Mouse (Mus musculus) small intestine, adult 2 months (tissue): ENCODE results near the gene Spem2. TPM values are rescaled to one million over a fixed set of nuclear protein-coding genes. Genes with fewer than 3 reads are reported as not detected.

ENCODE experiments used
- H3K27ac ChIP-seq: fragments of 200-500 bp; 2 replicates; pipeline ENCODE4 v1.5.1; 2012; ENCODE audit warnings: low read depth, low read length, control low read depth, inconsistent platforms; ENCODE audit not compliant: insufficient read depth
- H3K27me3 ChIP-seq: fragments of 200-500 bp; 2 replicates; pipeline ENCODE4 v1.6.1; 2012; ENCODE audit warnings: mild to moderate bottlenecking, moderate library complexity, low read length, inconsistent platforms; ENCODE audit not compliant: control insufficient read depth, insufficient read depth
- H3K36me3 ChIP-seq: fragments of 200-500 bp; 2 replicates; pipeline ENCODE4 v1.6.1; 2012; ENCODE audit warnings: mild to moderate bottlenecking, low read length, control low read depth, inconsistent platforms; ENCODE audit not compliant: control insufficient read depth, insufficient read depth
- H3K4me1 ChIP-seq: fragments of 200-500 bp; 2 replicates; pipeline ENCODE4 v1.6.1; 2012; ENCODE audit warnings: low read length, inconsistent platforms, mixed read lengths; ENCODE audit not compliant: control insufficient read depth, insufficient read depth, insufficient read length
- H3K4me3 ChIP-seq: fragments of 200-500 bp; 2 replicates; pipeline ENCODE4 v1.5.1; 2012; ENCODE audit warnings: low read depth, mild to moderate bottlenecking, control low read depth, inconsistent platforms, low read length, moderate library complexity
- CTCF ChIP-seq: fragments of 200-500 bp; IDR thresholded peaks from 2 replicates; pipeline ENCODE4 v1.5.1; 2012; ENCODE audit warnings: low read depth, mild to moderate bottlenecking, control low read depth, inconsistent platforms, low read length, moderate library complexity, mixed read lengths; ENCODE audit not compliant: insufficient replicate concordance, insufficient read length; ENCODE audit errors: extremely low read depth
- POLR2A ChIP-seq: fragments of 200-500 bp; IDR thresholded peaks from 2 replicates; pipeline ENCODE4 v1.6.1; 2012; ENCODE audit warnings: low read depth, mild to moderate bottlenecking, control low read depth, inconsistent platforms, low read length, moderate library complexity
- WGBS: fragments of 180-500 bp; shearing (Covaris S2); methylation state at CpG from one replicate; pipeline ENCODE4 v1.1.7; 2018; 5-methylcytosine and 5-hydroxymethylcytosine counted together
- polyA plus RNA-seq: library from polyadenylated mRNA; depleted of rRNA; stranded (reverse); fragments of >200 nt; gene quantifications from 2 replicates; pipeline ENCODE4 v1.2.3, GENCODE M21; 2012; rRNA removed

Gene Spem2
- polyA plus RNA-seq, 1 experiment = not detected

- 85% methylated on average over 10 of the region's 10 CpGs for WGBS
- Histone ChIP-seq H3K36me3 (peaks cover 5% of the 10 kb centered on the region; the same call in 1 of the 2 replicates), H3K27me3 (no peaks in the 10 kb centered on the region), H3K27ac (no peak overlapping the region), H3K4me3 (no peak overlapping the region), H3K4me1 (no peaks in the 10 kb centered on the region)
- TF ChIP-seq CTCF (no peak), POLR2A (no peak)
These were observed 42.5 kb downstream of the Spem2 start for GRCm38 (mm10) chr11:69775716-69776115.

GRCm38 (mm10) chr11:69774961-69775360 is 43.3 kb downstream of the Spem2 start:
- Histone ChIP-seq H3K27me3 (no peaks in the 10 kb centered on the region), H3K36me3 (peaks cover 5% of the 10 kb centered on the region; the same call in 1 of the 2 replicates), H3K4me3 (no peak overlapping the region), H3K4me1 (no peaks in the 10 kb centered on the region), H3K27ac (no peak overlapping the region)
- TF ChIP-seq POLR2A = no peak
- no peak for TF ChIP-seq CTCF
- 57% methylated on average over 5 of the region's 5 CpGs for WGBS

- Histone ChIP-seq H3K4me1 (peaks cover 3% of the 10 kb centered on the region), H3K4me3 (no peak overlapping the region), H3K36me3 (no peaks in the 10 kb centered on the region), H3K27me3 (no peaks in the 10 kb centered on the region), H3K27ac (no peak overlapping the region)
- WGBS = 85% methylated on average over 4 of the region's 4 CpGs
- no peak for TF ChIP-seq CTCF
- TF ChIP-seq POLR2A = no peak
These were observed 50.7 kb downstream of the Spem2 start for GRCm38 (mm10) chr11:69767625-69767909.

GRCm38 (mm10) chr11:69766872-69767624 is 51.2 kb downstream of the Spem2 start:
- Histone ChIP-seq H3K27ac (0 out of 2 replicates have a peak overlapping the region, but pooled peaks have one; percentile 30), H3K4me3 (peak overlapping the region; percentile 29), H3K36me3 (no peaks in the 10 kb centered on the region), H3K4me1 (peaks cover 3% of the 10 kb centered on the region), H3K27me3 (no peaks in the 10 kb centered on the region)
- WGBS = 75% methylated on average over 13 of the region's 13 CpGs
- TF ChIP-seq POLR2A (peak; percentile 40; the same call in 1 of the 2 replicates), CTCF (no peak)

Other genes with a start within 250 kb of the Spem2 start
- 11.4 and 20.2 TPM in 2 replicates for gene Wrap53, start 238.2 kb downstream of the Spem2 start, polyA plus RNA-seq
- 28.2 and 57.1 TPM in 2 replicates for gene Trp53, start 238.1 kb downstream of the Spem2 start, polyA plus RNA-seq
- 2.5 and 4.5 TPM in 2 replicates for gene Atp1b2, start 212.5 kb downstream of the Spem2 start, polyA plus RNA-seq
- gene Shbg, start 200.6 kb downstream of the Spem2 start, polyA plus RNA-seq = not detected in 2 replicates
- gene Sat2, start 196.4 kb downstream of the Spem2 start, polyA plus RNA-seq = 0.44 and 0.49 TPM in 2 replicates
- 13.4 and 29.2 TPM in 2 replicates for gene Fxr2, start 185.5 kb downstream of the Spem2 start, polyA plus RNA-seq
- gene Sox15, start 163.2 kb downstream of the Spem2 start, polyA plus RNA-seq = 0.43 TPM in 1 of 2 replicates, not detected in the other
- gene Mpdu1, start 155.8 kb downstream of the Spem2 start, polyA plus RNA-seq = 79.7 and 135 TPM in 2 replicates
- gene Cd68, start 152.3 kb downstream of the Spem2 start, polyA plus RNA-seq = 20.9 and 24.7 TPM in 2 replicates
- 92.1 and 134 TPM in 2 replicates for gene Eif4a1, start 146.0 kb downstream of the Spem2 start, polyA plus RNA-seq
- gene Senp3, start 136.4 kb downstream of the Spem2 start, polyA plus RNA-seq = 15.4 and 24.6 TPM in 2 replicates
- gene Tnfsf13, start 132.7 kb downstream of the Spem2 start, polyA plus RNA-seq = 6.9 and 11.6 TPM in 2 replicates
- gene Tnfsf12, start 122.6 kb downstream of the Spem2 start, polyA plus RNA-seq = 11.9 and 13.7 TPM in 2 replicates
- 1.8 and 2.3 TPM in 2 replicates for gene Tnfsfm13, start 122.4 kb downstream of the Spem2 start, polyA plus RNA-seq
- 22.5 and 62.3 TPM in 2 replicates for gene Polr2a, start 59.8 kb downstream of the Spem2 start, polyA plus RNA-seq
- 0.08 and 0.16 TPM in 2 replicates for gene Slc35g3, start 56.5 kb downstream of the Spem2 start, polyA plus RNA-seq
- 12.1 and 16.5 TPM in 2 replicates for gene Zbtb4, start 52.6 kb downstream of the Spem2 start, polyA plus RNA-seq
- gene Chrnb1, start 22.5 kb downstream of the Spem2 start, polyA plus RNA-seq = 5.5 and 8.7 TPM in 2 replicates
- 3.6 and 4.8 TPM in 2 replicates for gene Fgf11, start 16.6 kb downstream of the Spem2 start, polyA plus RNA-seq
- gene Tmem102, start 12.8 kb downstream of the Spem2 start, polyA plus RNA-seq = 30.5 and 63.0 TPM in 2 replicates
- gene Gm39566, start 3.2 kb downstream of the Spem2 start, polyA plus RNA-seq = not detected in 2 replicates
- not detected in 2 replicates for gene Spem1, start 3.7 kb upstream of the Spem2 start, polyA plus RNA-seq
- 11.1 and 12.0 TPM in 2 replicates for gene Nlgn2, start 19.3 kb upstream of the Spem2 start, polyA plus RNA-seq
- gene Tmem256, start 20.0 kb upstream of the Spem2 start, polyA plus RNA-seq = 98.8 and 99.3 TPM in 2 replicates
- gene Plscr3, start 27.9 kb upstream of the Spem2 start, polyA plus RNA-seq = 14.6 and 29.3 TPM in 2 replicates
- gene Tnk1, start 40.3 kb upstream of the Spem2 start, polyA plus RNA-seq = 21.1 and 46.3 TPM in 2 replicates
- not detected in 2 replicates for gene Tmem95, start 59.6 kb upstream of the Spem2 start, polyA plus RNA-seq
- 1.6 and 2.8 TPM in 2 replicates for gene Kctd11, start 62.9 kb upstream of the Spem2 start, polyA plus RNA-seq
- gene Acap1, start 77.1 kb upstream of the Spem2 start, polyA plus RNA-seq = 7.3 and 11.6 TPM in 2 replicates
- 1.8 and 2.6 TPM in 2 replicates for gene 2810408A11Rik, start 82.5 kb upstream of the Spem2 start, polyA plus RNA-seq
- gene Neurl4, start 82.6 kb upstream of the Spem2 start, polyA plus RNA-seq = 17.3 and 23.9 TPM in 2 replicates
- 57.4 and 104 TPM in 2 replicates for gene Gps2, start 95.4 kb upstream of the Spem2 start, polyA plus RNA-seq
- 136 and 230 TPM in 2 replicates for gene Eif5a, start 103.5 kb upstream of the Spem2 start, polyA plus RNA-seq
- gene Ybx2, start 117.3 kb upstream of the Spem2 start, polyA plus RNA-seq = 10.6 and 11.4 TPM in 2 replicates
- 11.2 and 12.9 TPM in 2 replicates for gene Slc2a4, start 129.7 kb upstream of the Spem2 start, polyA plus RNA-seq
- 521 and 1,844 TPM in 2 replicates for gene Cldn7, start 146.3 kb upstream of the Spem2 start, polyA plus RNA-seq
- gene Ctdnep1, start 162.7 kb upstream of the Spem2 start, polyA plus RNA-seq = 59.7 and 116 TPM in 2 replicates
- 24.4 and 37.8 TPM in 2 replicates for gene Elp5, start 164.1 kb upstream of the Spem2 start, polyA plus RNA-seq
- 211 and 564 TPM in 2 replicates for gene Gabarap, start 172.7 kb upstream of the Spem2 start, polyA plus RNA-seq
- 5.7 and 12.4 TPM in 2 replicates for gene Phf23, start 177.3 kb upstream of the Spem2 start, polyA plus RNA-seq
- 5.2 and 7.4 TPM in 2 replicates for gene Dvl2, start 182.1 kb upstream of the Spem2 start, polyA plus RNA-seq
- gene Acadvl, start 196.9 kb upstream of the Spem2 start, polyA plus RNA-seq = 65.6 and 109 TPM in 2 replicates
- gene Dlg4, start 198.5 kb upstream of the Spem2 start, polyA plus RNA-seq = 5.3 and 5.5 TPM in 2 replicates
- not detected in 2 replicates for gene Asgr1, start 235.6 kb upstream of the Spem2 start, polyA plus RNA-seq